Mouse (Mus musculus) hindbrain, postnatal 0 days (tissue): ENCODE data around the gene Saal1. TPM values are rescaled to one million over a fixed set of nuclear protein-coding genes. Genes with fewer than 3 reads are reported as not detected.
"Not testable (repeated sequence)": the region's sequence is repeated elsewhere in the genome, so short reads cannot be mapped to it uniquely, and the experiment has no call there.

Experiments
- ATAC-seq: fragments of 200-750 bp; cut with Nextera tagmentation; 2 replicates; pipeline ENCODE4 v1.8.0; 2017; ENCODE audit warnings: mild to moderate bottlenecking, moderate TSS enrichment, moderate library complexity
- DNase-seq: peaks from one replicate; pipeline ENCODE4 v3.0.0-alpha.2; 2015; ENCODE audit warnings: low spot score
- H3K27ac ChIP-seq: fragments of 300-500 bp; sonication (generic); 2 replicates; pipeline ENCODE4 v1.5.1; 2014; ENCODE audit warnings: mild to moderate bottlenecking
- H3K27me3 ChIP-seq: fragments of 300-500 bp; sonication (generic); 2 replicates; pipeline ENCODE4 v1.6.1; 2014; ENCODE audit warnings: low read length, mixed read lengths; ENCODE audit not compliant: insufficient read depth
- H3K36me3 ChIP-seq: fragments of 300-500 bp; sonication (generic); 2 replicates; pipeline ENCODE4 v1.6.1; 2014; ENCODE audit warnings: low read length, mixed read lengths; ENCODE audit not compliant: insufficient read depth
- H3K4me1 ChIP-seq: fragments of 300-500 bp; sonication (generic); 2 replicates; pipeline ENCODE4 v1.6.1; 2014; ENCODE audit warnings: antibody characterized with exemption, low read length, mixed read lengths; ENCODE audit not compliant: insufficient read depth
- H3K4me2 ChIP-seq: fragments of 300-500 bp; sonication (generic); 2 replicates; pipeline ENCODE4 v1.6.1; 2014; ENCODE audit warnings: low read depth, mild to moderate bottlenecking, low read length, moderate library complexity, mixed read lengths
- H3K4me3 ChIP-seq: fragments of 300-500 bp; sonication (generic); 2 replicates; pipeline ENCODE4 v1.5.1; 2014; ENCODE audit warnings: low read length
- H3K9ac ChIP-seq: fragments of 300-500 bp; sonication (generic); replicated peaks from 2 replicates; pipeline ENCODE4 v1.6.1; 2014; ENCODE audit warnings: mild to moderate bottlenecking, low read length, moderate library complexity, mixed read lengths
- H3K9me3 ChIP-seq: fragments of 300-500 bp; sonication (generic); 2 replicates; pipeline ENCODE4 v1.6.1; 2016; ENCODE audit warnings: low read length, mixed read lengths
- CTCF ChIP-seq: IDR thresholded peaks from 2 replicates; pipeline ENCODE4 v1.5.1; 2016; ENCODE audit warnings: antibody characterized with exemption, control low read depth, low read depth
- WGBS: fragments of 180-500 bp; shearing (Covaris S2); extraction: QIAGEN DNeasy Blood & Tissue Kit; methylation state at CpG from one replicate; pipeline ENCODE4 v1.1.7; 2014; 5-methylcytosine and 5-hydroxymethylcytosine counted together
- polyA plus RNA-seq: library from polyadenylated mRNA; unstranded; fragments of >200 nt; fragmentation: Nextera tagmentation; extraction: Ambion mirVana; gene quantifications from 2 replicates; pipeline ENCODE4 v1.2.1, GENCODE M21; 2015
- total RNA-seq: library from RNA; depleted of rRNA; stranded (reverse); fragments of >200 nt; gene quantifications from 2 replicates; pipeline ENCODE4 v1.2.3, GENCODE M21; 2014

Gene Saal1
- total and polyA plus RNA-seq, 2 experiments from 2014 or later = 13.0 to 14.4 TPM

GRCm38 (mm10) chr7:46700521-46701025, 9.9 kb downstream of the Saal1 start:
- Histone ChIP-seq H3K27ac (no peak overlapping the region), H3K4me1 (no peaks in the 10 kb centered on the region), H3K9ac (no peak overlapping the region), H3K36me3 (peaks cover 57% of the 10 kb centered on the region), H3K4me2 (no peak overlapping the region), H3K9me3 (no peaks in the 10 kb centered on the region), H3K27me3 (no peaks in the 10 kb centered on the region), H3K4me3 (no peak overlapping the region)
- ATAC-seq = no peak
- WGBS = 86% methylated on average over 6 of the region's 6 CpGs
- no peak for DNase-seq
- TF ChIP-seq CTCF = no peak

- H3K9me3 ChIP-seq = no peaks in the 10 kb centered on the region
- no peak overlapping the region for H3K4me2 ChIP-seq
- H3K4me1 ChIP-seq = no peaks in the 10 kb centered on the region
- TF ChIP-seq CTCF = no peak
- no peak overlapping the region for H3K4me3 ChIP-seq
- no peak overlapping the region for H3K27ac ChIP-seq
- H3K9ac ChIP-seq = no peak overlapping the region
- peaks cover 34% of the 10 kb centered on the region for H3K36me3 ChIP-seq
- WGBS = 93% methylated on average over 1 of the region's 1 CpGs
- DNase-seq (no peak), ATAC-seq (no peak)
- H3K27me3 ChIP-seq = no peaks in the 10 kb centered on the region
Measured at GRCm38 (mm10) chr7:46696754-46697153, 13.7 kb downstream of the Saal1 start.

GRCm38 (mm10) chr7:46686827-46687226, 23.7 kb downstream of the Saal1 start:
- H3K27ac ChIP-seq = no peak overlapping the region
- no peak for ATAC-seq

GRCm38 (mm10) chr7:46680732-46681131, 29.7 kb downstream of the Saal1 start:
- Histone ChIP-seq H3K4me1 (no peaks in the 10 kb centered on the region; the same call in 1 of the 2 replicates), H3K9ac (no peak overlapping the region), H3K4me3 (no peak overlapping the region), H3K36me3 (no peaks in the 10 kb centered on the region), H3K27me3 (no peaks in the 10 kb centered on the region), H3K4me2 (no peak overlapping the region), H3K27ac (no peak overlapping the region), H3K9me3 (no peaks in the 10 kb centered on the region)
- ATAC-seq = no peak
- TF ChIP-seq CTCF = no peak
- DNase-seq = no peak

More at GRCm38 (mm10) chr7:46686827-46687226, 23.7 kb downstream of the Saal1 start:
- Histone ChIP-seq H3K4me2 (no peak overlapping the region), H3K4me1 (no peaks in the 10 kb centered on the region), H3K4me3 (no peak overlapping the region), H3K9ac (no peak overlapping the region), H3K9me3 (no peaks in the 10 kb centered on the region), H3K36me3 (peaks cover 32% of the 10 kb centered on the region; the same call in 1 of the 2 replicates), H3K27me3 (no peaks in the 10 kb centered on the region)
- 91% methylated on average over 5 of the region's 5 CpGs for WGBS
- TF ChIP-seq CTCF = no peak
- DNase-seq = no peak

DNA sequence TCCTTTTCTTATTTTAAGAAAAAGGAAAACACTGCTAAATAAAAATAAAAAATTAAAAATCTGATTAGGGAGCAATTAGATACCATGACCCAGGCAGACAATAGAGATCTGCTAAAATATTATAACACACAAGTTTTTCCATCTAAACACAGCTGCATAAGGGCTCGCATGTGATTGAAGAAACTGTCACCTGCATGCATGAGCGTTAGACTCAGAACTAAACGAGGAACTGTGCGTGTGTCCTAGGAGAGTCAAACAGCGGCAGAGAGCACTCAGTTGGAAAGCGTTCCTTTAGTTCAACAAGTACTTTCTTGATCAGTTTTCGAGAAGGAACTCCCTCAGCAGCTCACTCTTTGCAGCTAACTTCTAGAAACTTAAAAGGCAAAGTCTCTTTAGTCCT, 31.4 kb downstream of the Saal1 start:
- not testable (repeated sequence) for H3K36me3 ChIP-seq, H3K9me3 ChIP-seq, H3K27me3 ChIP-seq, H3K4me2 ChIP-seq, DNase-seq, H3K27ac ChIP-seq, H3K4me1 ChIP-seq, ATAC-seq, H3K9ac ChIP-seq, H3K4me3 ChIP-seq
- 81% methylated on average over 7 of the region's 7 CpGs for WGBS

DNA sequence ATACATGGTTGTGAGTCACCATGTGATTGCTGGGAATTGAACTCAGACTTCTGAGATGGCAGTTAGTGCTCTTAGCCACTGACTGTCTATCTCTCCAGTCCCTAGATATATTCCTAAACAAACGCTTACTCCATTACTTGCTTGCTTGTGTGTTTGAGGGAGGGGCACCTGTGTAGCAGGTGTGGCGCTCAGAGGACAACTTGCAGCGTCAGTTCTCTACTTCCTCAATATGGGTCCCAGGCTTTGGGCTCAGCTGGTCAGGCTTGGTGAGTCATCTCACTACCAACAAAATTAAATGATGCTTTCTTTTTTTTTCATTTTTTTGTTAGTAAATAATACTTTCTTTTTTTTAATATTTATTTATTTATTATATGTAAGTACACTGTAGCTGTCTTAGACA, 32.1 kb downstream of the Saal1 start:
- Histone ChIP-seq H3K4me1 (no peaks in the 10 kb centered on the region; the same call in 1 of the 2 replicates), H3K27me3 (no peaks in the 10 kb centered on the region), H3K27ac (no peak overlapping the region), H3K9me3 (no peaks in the 10 kb centered on the region), H3K36me3 (no peaks in the 10 kb centered on the region), H3K4me2 (no peak overlapping the region), H3K9ac (no peak overlapping the region), H3K4me3 (no peak overlapping the region)
- TF ChIP-seq CTCF = no peak
- DNase-seq = no peak
- no peak for ATAC-seq
- WGBS = 91% methylated on average over 3 of the region's 3 CpGs

GRCm38 (mm10) chr7:46676808-46677360, 33.6 kb downstream of the Saal1 start:
- H3K27ac ChIP-seq = peak overlapping the region; percentile 52
- no peak for TF ChIP-seq CTCF
- H3K9ac ChIP-seq = no peak overlapping the region
- ATAC-seq = peak; percentile 64; the same call in 1 of the 2 replicates
- DNase-seq = peak; percentile 57
- H3K27me3 ChIP-seq = no peaks in the 10 kb centered on the region
- H3K4me3 ChIP-seq = no peak overlapping the region
- H3K4me2 ChIP-seq = no peak overlapping the region
- H3K4me1 ChIP-seq = no peaks in the 10 kb centered on the region; the same call in 1 of the 2 replicates
- H3K9me3 ChIP-seq = no peaks in the 10 kb centered on the region
- H3K36me3 ChIP-seq = no peaks in the 10 kb centered on the region
- 33% methylated on average over 5 of the region's 5 CpGs for WGBS
